Mouse (Mus musculus) lung, adult 2 months (tissue): Measurements from ENCODE around the gene Zfp217.
A peak's percentile ranks its signal among the peaks of the same experiment; 100 is the strongest.

Experiments
- CTCF ChIP-seq: fragments of 200-500 bp; IDR thresholded peaks from 2 replicates; pipeline ENCODE4 v1.5.1; 2011; ENCODE audit warnings: mild to moderate bottlenecking, low read length, control low read depth; ENCODE audit not compliant: insufficient read depth
- POLR2A ChIP-seq: fragments of 200-500 bp; IDR thresholded peaks from 2 replicates; pipeline ENCODE4 v1.6.1; 2011; ENCODE audit warnings: low read depth, mild to moderate bottlenecking, control low read depth, low read length, borderline replicate concordance; ENCODE audit errors: extremely low read depth

GRCm38 (mm10) chr2:170130780-170131645 is 16.9 kb downstream of the Zfp217 start:
- TF ChIP-seq CTCF: no peak
- peak; percentile 12; the same call in 1 of the 2 replicates for TF ChIP-seq POLR2A
